Mouse (Mus musculus): ENCODE measurements around the gene Tmem236. TPM values are rescaled to one million over a fixed set of nuclear protein-coding genes. Genes with fewer than 3 reads are reported as not detected.

Gene Tmem236
- polyA plus RNA-seq, 1 experiment from 2014 or later = 12.2 TPM

- Histone ChIP-seq H3K9ac (ENCODE audit: low read depth, low read length) (no peak overlapping the region), H3K27ac (ENCODE audit: low read depth, low read length) (no peak overlapping the region), H3K4me2 (replicated peaks; ENCODE audit: low read depth) (no peak overlapping the region), H3K9me3 (ENCODE audit: control insufficient read depth) (no peaks in the 10 kb centered on the region), H3K36me3 (ENCODE audit: control insufficient read depth, insufficient read depth) (no peaks in the 10 kb centered on the region), H3K4me1 (replicated peaks; ENCODE audit: control insufficient read depth, insufficient read depth, low read length) (no peaks in the 10 kb centered on the region; the same call in 1 of the 2 replicates), H3K27me3 (replicated peaks; ENCODE audit: control insufficient read depth, insufficient read depth, low read length) (no peaks in the 10 kb centered on the region), H3K4me3 (ENCODE audit: low read depth, low read length) (no peak overlapping the region)
- no peak for TF ChIP-seq CTCF (IDR thresholded peaks at IDR 0.05; ENCODE audit: low read depth)
- 77% methylated on average over 3 of the region's 4 CpGs for WGBS
- no peak for ATAC-seq
Observed at GRCm38 (mm10) chr2:14224387-14224786, 50.1 kb downstream of the Tmem236 start.

DNA sequence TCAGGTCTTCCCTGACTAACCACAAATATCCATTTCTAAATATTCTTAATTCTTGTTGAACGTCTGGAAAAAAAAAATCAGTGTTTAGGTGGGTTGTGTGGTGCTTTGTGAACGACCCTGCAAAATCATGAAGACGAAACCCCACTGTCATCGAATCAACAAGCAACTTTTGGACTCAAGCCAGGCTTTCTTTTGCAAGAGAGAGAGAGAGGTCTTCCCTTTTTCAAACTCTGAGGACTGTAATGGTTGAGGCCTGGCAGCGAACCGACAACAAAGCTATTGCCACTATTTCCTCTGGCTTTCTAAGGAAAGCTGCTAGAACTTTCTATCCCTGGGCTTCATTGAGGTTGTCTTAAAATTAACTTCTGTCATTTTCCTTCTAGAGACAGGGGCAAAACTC lies 54.2 kb downstream of the Tmem236 start:
- no peak for ATAC-seq
- no peaks in the 10 kb centered on the region for H3K4me1 ChIP-seq (replicated peaks; ENCODE audit: control insufficient read depth, insufficient read depth, low read length)
- no peaks in the 10 kb centered on the region for H3K9me3 ChIP-seq (ENCODE audit: control insufficient read depth)
- H3K27ac ChIP-seq (ENCODE audit: low read depth, low read length) = no peak overlapping the region
- H3K4me2 ChIP-seq (replicated peaks; ENCODE audit: low read depth) = no peak overlapping the region
- no peaks in the 10 kb centered on the region for H3K36me3 ChIP-seq (ENCODE audit: control insufficient read depth, insufficient read depth)
- no peak overlapping the region for H3K9ac ChIP-seq (ENCODE audit: low read depth, low read length)
- no peak overlapping the region for H3K4me3 ChIP-seq (ENCODE audit: low read depth, low read length)
- no peaks in the 10 kb centered on the region for H3K27me3 ChIP-seq (replicated peaks; ENCODE audit: control insufficient read depth, insufficient read depth, low read length)
- TF ChIP-seq CTCF (IDR thresholded peaks at IDR 0.05; ENCODE audit: low read depth) = no peak
- WGBS = 65% methylated on average over 6 of the region's 6 CpGs

GRCm38 (mm10) chr2:14229149-14229548 lies 54.8 kb downstream of the Tmem236 start, which contains the start of gene Mrc1:
Mrc1 (plus strand) TSS chr2:14229392.
- H3K4me3 ChIP-seq (ENCODE audit: low read depth, low read length) = no peak within 1 kb of the TSS
- WGBS = 58% methylated on average over 3 of the region's 3 CpGs
- no peak for TF ChIP-seq CTCF (IDR thresholded peaks at IDR 0.05; ENCODE audit: low read depth)
- H3K27me3 ChIP-seq (replicated peaks; ENCODE audit: control insufficient read depth, insufficient read depth, low read length) = no peaks in the 10 kb centered on the region
- H3K9ac ChIP-seq (ENCODE audit: low read depth, low read length) = no peak within 1 kb of the TSS
- no peaks in the 10 kb centered on the region for H3K36me3 ChIP-seq (ENCODE audit: control insufficient read depth, insufficient read depth)
- H3K27ac ChIP-seq (ENCODE audit: low read depth, low read length) = no peak within 1 kb of the TSS
- no peaks in the 10 kb centered on the region for H3K9me3 ChIP-seq (ENCODE audit: control insufficient read depth)
- no peaks in the 10 kb centered on the region for H3K4me1 ChIP-seq (replicated peaks; ENCODE audit: control insufficient read depth, insufficient read depth, low read length)
- ATAC-seq = no peak
- H3K4me2 ChIP-seq (replicated peaks; ENCODE audit: low read depth) = no peak within 1 kb of the TSS

DNA sequence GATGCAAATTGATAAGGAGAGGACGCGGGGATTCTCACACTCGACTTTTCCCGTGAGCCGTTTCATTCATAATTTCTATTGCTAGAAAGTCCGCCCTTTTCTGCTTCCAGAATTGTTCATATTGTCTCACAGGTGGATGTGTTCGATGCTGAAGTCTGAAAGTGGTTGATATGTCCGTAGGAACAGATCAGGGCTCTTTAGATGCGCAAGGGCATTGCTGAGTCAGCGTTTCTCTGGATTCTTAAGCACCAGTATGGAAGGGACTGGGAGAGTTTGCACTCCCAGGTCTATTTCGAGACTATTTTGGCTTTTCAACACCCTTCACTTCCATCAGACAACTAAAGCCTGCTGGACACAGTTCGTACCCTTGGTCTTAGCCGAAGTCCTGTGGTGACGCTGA lies 55.7 kb downstream of the Tmem236 start:
- no peaks in the 10 kb centered on the region for H3K4me1 ChIP-seq (replicated peaks; ENCODE audit: control insufficient read depth, insufficient read depth, low read length)
- H3K27me3 ChIP-seq (replicated peaks; ENCODE audit: control insufficient read depth, insufficient read depth, low read length) = no peaks in the 10 kb centered on the region
- H3K9ac ChIP-seq (ENCODE audit: low read depth, low read length) = no peak overlapping the region
- 91% methylated on average over 14 of the region's 14 CpGs for WGBS
- H3K9me3 ChIP-seq (ENCODE audit: control insufficient read depth) = no peaks in the 10 kb centered on the region
- ATAC-seq = no peak
- H3K27ac ChIP-seq (ENCODE audit: low read depth, low read length) = no peak overlapping the region
- no peak overlapping the region for H3K4me3 ChIP-seq (ENCODE audit: low read depth, low read length)
- H3K4me2 ChIP-seq (replicated peaks; ENCODE audit: low read depth) = no peak overlapping the region
- TF ChIP-seq CTCF (IDR thresholded peaks at IDR 0.05; ENCODE audit: low read depth) = no peak
- no peaks in the 10 kb centered on the region for H3K36me3 ChIP-seq (ENCODE audit: control insufficient read depth, insufficient read depth)

DNA sequence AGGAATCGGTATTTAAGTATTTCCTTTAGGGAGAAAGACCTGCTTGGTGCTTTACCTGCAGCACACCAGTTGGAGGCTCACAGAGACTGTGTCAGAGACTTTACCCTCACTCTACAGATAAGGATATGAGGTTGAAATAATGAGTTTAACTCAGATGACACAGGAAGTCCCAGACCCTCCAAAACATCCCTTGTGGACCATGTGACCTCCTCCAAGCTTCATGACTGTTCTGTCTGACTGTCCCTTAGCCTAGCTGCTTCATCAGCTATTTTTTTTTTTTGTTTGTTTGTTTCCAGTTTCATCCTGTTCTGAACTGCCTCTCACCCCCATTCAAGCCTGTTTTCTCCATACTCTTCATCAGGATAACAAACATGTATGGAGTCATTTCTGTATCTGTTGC lies 58.6 kb downstream of the Tmem236 start:
- 72% methylated on average over 1 of the region's 1 CpGs for WGBS
- no peaks in the 10 kb centered on the region for H3K27me3 ChIP-seq (replicated peaks; ENCODE audit: control insufficient read depth, insufficient read depth, low read length)
- H3K9ac ChIP-seq (ENCODE audit: low read depth, low read length) = no peak overlapping the region
- TF ChIP-seq CTCF (IDR thresholded peaks at IDR 0.05; ENCODE audit: low read depth) = no peak
- H3K4me1 ChIP-seq (replicated peaks; ENCODE audit: control insufficient read depth, insufficient read depth, low read length) = no peaks in the 10 kb centered on the region
- no peak overlapping the region for H3K4me3 ChIP-seq (ENCODE audit: low read depth, low read length)
- no peak overlapping the region for H3K27ac ChIP-seq (ENCODE audit: low read depth, low read length)
- ATAC-seq = no peak
- H3K36me3 ChIP-seq (ENCODE audit: control insufficient read depth, insufficient read depth) = no peaks in the 10 kb centered on the region
- H3K9me3 ChIP-seq (ENCODE audit: control insufficient read depth) = no peaks in the 10 kb centered on the region
- H3K4me2 ChIP-seq (replicated peaks; ENCODE audit: low read depth) = no peak overlapping the region

- H3K4me1 ChIP-seq (replicated peaks; ENCODE audit: control insufficient read depth, insufficient read depth, low read length) = no peaks in the 10 kb centered on the region
- no peaks in the 10 kb centered on the region for H3K27me3 ChIP-seq (replicated peaks; ENCODE audit: control insufficient read depth, insufficient read depth, low read length)
- 69% methylated on average over 2 of the region's 2 CpGs for WGBS
- no peak overlapping the region for H3K27ac ChIP-seq (ENCODE audit: low read depth, low read length)
- H3K9me3 ChIP-seq (ENCODE audit: control insufficient read depth) = no peaks in the 10 kb centered on the region
- no peak overlapping the region for H3K4me3 ChIP-seq (ENCODE audit: low read depth, low read length)
- TF ChIP-seq CTCF (IDR thresholded peaks at IDR 0.05; ENCODE audit: low read depth) = no peak
- no peak overlapping the region for H3K9ac ChIP-seq (ENCODE audit: low read depth, low read length)
- no peak overlapping the region for H3K4me2 ChIP-seq (replicated peaks; ENCODE audit: low read depth)
- ATAC-seq = no peak
- no peaks in the 10 kb centered on the region for H3K36me3 ChIP-seq (ENCODE audit: control insufficient read depth, insufficient read depth)
Observed at GRCm38 (mm10) chr2:14233983-14234382, 59.7 kb downstream of the Tmem236 start.

DNA sequence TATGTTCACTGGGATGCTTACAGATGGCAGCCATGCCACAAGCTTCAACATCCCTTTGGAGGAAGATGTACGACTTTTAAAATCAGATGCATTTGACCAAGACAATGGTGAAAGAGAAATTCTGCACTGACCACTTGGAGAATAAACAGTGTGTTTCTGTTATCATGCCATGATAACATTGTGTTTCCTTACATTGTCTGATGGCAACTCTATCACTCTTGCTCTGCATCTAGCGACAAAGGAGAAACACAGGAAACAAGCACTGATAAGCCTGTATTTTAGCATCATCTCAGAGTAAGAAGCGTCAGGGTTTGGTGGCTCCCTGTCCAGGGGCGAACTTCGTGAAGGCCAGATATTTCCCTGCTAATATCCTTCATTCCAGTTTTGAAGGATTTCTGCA lies 61.0 kb downstream of the Tmem236 start:
- Histone ChIP-seq H3K9ac (ENCODE audit: low read depth, low read length) (no peak overlapping the region), H3K27me3 (replicated peaks; ENCODE audit: control insufficient read depth, insufficient read depth, low read length) (no peaks in the 10 kb centered on the region), H3K27ac (ENCODE audit: low read depth, low read length) (no peak overlapping the region), H3K4me1 (replicated peaks; ENCODE audit: control insufficient read depth, insufficient read depth, low read length) (no peaks in the 10 kb centered on the region), H3K9me3 (ENCODE audit: control insufficient read depth) (no peaks in the 10 kb centered on the region), H3K4me3 (ENCODE audit: low read depth, low read length) (no peak overlapping the region), H3K36me3 (ENCODE audit: control insufficient read depth, insufficient read depth) (no peaks in the 10 kb centered on the region), H3K4me2 (replicated peaks; ENCODE audit: low read depth) (no peak overlapping the region)
- no peak for ATAC-seq
- 78% methylated on average over 5 of the region's 5 CpGs for WGBS
- TF ChIP-seq CTCF (IDR thresholded peaks at IDR 0.05; ENCODE audit: low read depth) = no peak

Measured in intestine, postnatal 0 days (tissue).